ENCODE assay signal across 10 mouse cellular contexts in genomic region chr8:88555669-88556068, GRCm38 (mm10). TPM values are rescaled to one million over a fixed set of nuclear protein-coding genes. Genes with fewer than 3 reads are reported as not detected.
DNase-seq lines count a peak whose midpoint lies in the region; ATAC-seq and TF ChIP-seq lines count a peak whose summit lies in the region.
"Had no signal": no experiment of that assay in that cellular context is flagged by ENCODE, and none has a peak within 500 bp of the region (broad histone marks: within the 10 kb centered on the region; RNA-seq: fewer than 3 reads in every experiment).

No protein-coding gene starts in this region.

- H3K36me3 ChIP-seq in liver, embryonic 16.5 days (ENCODE audit: control insufficient read depth, insufficient read depth): no peaks in the 10 kb centered on the region

- no peak for TF ChIP-seq CTCF in gastrocnemius, adult 2 months (IDR thresholded peaks at IDR 0.05)

- no peak overlapping the region for H3K4me2 ChIP-seq in liver, embryonic 16.5 days (ENCODE audit: low read depth, low read length)

- H3K27ac ChIP-seq in gastrocnemius, adult 2 months: peak overlapping the region; percentile 67
- no peak overlapping the region for H3K27ac ChIP-seq in liver, embryonic 16.5 days (ENCODE audit: low read length)
- H3K27ac ChIP-seq: macrophage had no signal

- H3K9ac ChIP-seq in liver, embryonic 16.5 days (ENCODE audit: low read depth, low read length): no peak overlapping the region

- H3K9me3 ChIP-seq in liver, embryonic 16.5 days (replicated peaks; ENCODE audit: control insufficient read depth, low read length): no peaks in the 10 kb centered on the region

- intact Hi-C loops in gastrocnemius, adult 2 months (cut with DNase I): no loop called here
- intact Hi-C loops in heart, postnatal 36 days (cut with DNase I): no loop called here

- no peak overlapping the region for H3K4me3 ChIP-seq in gastrocnemius, adult 2 months
- H3K4me3 ChIP-seq in liver, embryonic 16.5 days (ENCODE audit: low read depth, low read length): no peak overlapping the region

- DNase-seq in adrenal gland, adult (ENCODE audit: inconsistent age in 2 of 2, low spot score in 1 of 2): peak; percentile 35 to 64
- DNase-seq in adrenal gland, adult 8-10 months: no peak
- peak; percentile 81 for DNase-seq in gastrocnemius, adult 2 months
- DNase-seq in heart, postnatal 36 days: peak; percentile 67 to 72
- no peak for DNase-seq in cerebellum, adult 11 months
- DNase-seq in embryo, embryonic 11 days: no peak
- DNase-seq: right cerebral cortex, postnatal 4 days had no signal

- H3K27me3 ChIP-seq in liver, embryonic 16.5 days (ENCODE audit: control insufficient read depth, insufficient read depth, low read depth, low read length): no peaks in the 10 kb centered on the region

- 57% methylated on average over 4 of the region's 4 CpGs for WGBS in liver, embryonic 16.5 days (ENCODE audit: insufficient replicate concordance)

- ATAC-seq in liver, embryonic 16.5 days (ENCODE audit: low read depth): 0 out of 2 replicates have a peak, but pooled peaks have one; percentile 19
- no peak for ATAC-seq in inflammation-experienced regulatory T-cells, adult 6 months

- H3K4me1 ChIP-seq in liver, embryonic 16.5 days (ENCODE audit: control insufficient read depth, low read depth, low read length): no peaks in the 10 kb centered on the region

RNA-seq across cellular contexts. Expression of gene Nkd1, which starts 34.5 kb away (rescaled TPM):
- 10 to 100 TPM; 38.0 to 56.5 (median 46.5) TPM for total RNA-seq in adrenal gland, adult 8-10 months (2022)
- total RNA-seq in gastrocnemius, adult 2 months (2021): 1 to 10 TPM in 1 of 2 experiments, under 1 TPM in 1; 0.82 to 1.7 TPM
- total RNA-seq in heart, postnatal 36 days (2021): 1 to 10 TPM; 2.5 to 3.4 TPM
- 1.5 and 1.9 TPM in 2 replicates for polyA plus RNA-seq in liver, embryonic 16.5 days (2015; fragmentation: Nextera tagmentation; extraction: Ambion mirVana)
- not detected for polyA plus RNA-seq in inflammation-experienced regulatory T-cells, adult 6 months (2017; shearing (Covaris generic))
- polyA plus RNA-seq: macrophage had no signal

Comparison
In these comparisons a context has a peak if more than half of its experiments do, and no peak if none do; other contexts are left out.
1. DNase-seq: peak in adrenal gland, adult (2 of 2), gastrocnemius, adult 2 months (single experiment) and heart, postnatal 36 days (2 of 2); none in adrenal gland, adult 8-10 months (single experiment), cerebellum, adult 11 months (single experiment) and embryo, embryonic 11 days (single experiment).
2. RNA of gene Nkd1, which starts 34.5 kb away (total RNA-seq): 38.0 to 56.5 TPM in adrenal gland, adult 8-10 months; 2.5 to 3.4 TPM in heart, postnatal 36 days and 0.82 to 1.7 TPM in gastrocnemius, adult 2 months; every median in the first group is over 4 times any median in the second.